Mouse (Mus musculus): ENCODE measurements around the gene Rgs17.
"Not testable (repeated sequence)": the region's sequence is repeated elsewhere in the genome, so short reads cannot be mapped to it uniquely, and the experiment has no call there.

The Rgs17 gene

GRCm38 (mm10) chr10:5922294-5922828, at the start of gene Rgs17:
TSS of gene Rgs17 (minus strand) at chr10:5922400.
- DNase-seq: no peak

- DNase-seq: no peak
Measured at GRCm38 (mm10) chr10:5967655-5968054, 45.5 kb upstream of the Rgs17 start.

GRCm38 (mm10) chr10:5953787-5954186, 31.6 kb upstream of the Rgs17 start:
- DNase-seq: not testable (repeated sequence)

DNA sequence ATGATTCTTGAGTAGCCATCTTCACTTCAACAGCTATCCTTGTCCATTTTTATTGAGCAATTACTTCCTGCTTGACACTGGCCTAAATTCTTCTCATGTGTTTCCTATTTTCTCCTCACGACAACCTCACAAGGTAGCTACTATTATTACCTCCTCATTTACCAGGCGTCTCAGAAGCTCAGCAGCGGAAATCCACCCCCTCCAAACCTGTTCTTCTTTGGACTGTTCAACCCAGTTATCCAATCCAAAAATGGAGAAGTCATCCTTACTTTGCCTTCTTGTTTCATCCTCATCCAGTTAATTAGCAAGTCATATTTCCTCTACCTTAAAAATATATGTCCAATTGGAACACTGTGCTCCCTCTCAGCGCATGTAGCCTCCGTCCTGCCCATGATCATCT, 2.1 kb upstream of the Rgs17 start:
- no peak for DNase-seq

DNA sequence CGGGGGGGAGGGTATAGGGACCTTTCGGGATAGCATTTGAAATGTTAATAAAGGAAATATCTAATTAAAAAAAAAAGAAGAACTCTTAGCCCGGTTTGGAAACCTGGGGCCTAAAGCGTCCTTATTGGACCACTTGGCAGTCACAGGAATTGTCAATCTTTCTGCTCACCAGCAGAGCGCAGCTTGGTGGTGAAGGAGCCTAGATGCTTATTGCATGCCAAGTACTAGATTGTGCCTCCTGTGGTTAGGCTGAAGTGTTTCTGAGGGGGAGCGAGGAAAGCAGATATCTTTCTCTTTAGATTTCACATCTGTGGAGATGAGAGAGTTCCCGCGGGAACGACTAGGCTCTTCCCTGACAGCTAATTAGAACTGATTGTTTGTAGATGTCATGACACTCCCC, 896 bp upstream of the Rgs17 start:
- DNase-seq: no peak

GRCm38 (mm10) chr10:5921771-5922170, 429 bp downstream of the Rgs17 start:
- DNase-seq: no peak

GRCm38 (mm10) chr10:5921031-5921551, 1.1 kb downstream of the Rgs17 start:
- no peak for DNase-seq

DNA sequence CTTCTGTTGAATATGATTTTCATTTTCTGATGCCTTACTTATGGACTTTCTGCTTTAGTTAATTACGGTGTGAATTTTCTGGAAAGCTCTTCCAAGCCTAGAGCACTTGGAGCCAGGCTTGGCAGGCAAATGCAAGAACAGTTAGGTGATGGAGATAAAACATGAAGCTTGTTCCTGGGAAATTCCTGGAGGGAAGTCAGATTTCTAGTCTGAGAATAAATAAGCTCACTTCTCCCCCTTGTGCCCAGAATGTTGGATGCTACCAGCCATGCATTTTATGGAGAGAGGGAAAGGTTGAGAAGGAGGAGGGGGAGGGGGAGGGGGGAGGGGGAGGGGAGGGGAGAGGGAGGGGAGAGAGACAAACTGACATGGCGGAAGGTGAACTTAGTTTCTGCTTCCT, 17.8 kb downstream of the Rgs17 start:
- no peak for DNase-seq

DNA sequence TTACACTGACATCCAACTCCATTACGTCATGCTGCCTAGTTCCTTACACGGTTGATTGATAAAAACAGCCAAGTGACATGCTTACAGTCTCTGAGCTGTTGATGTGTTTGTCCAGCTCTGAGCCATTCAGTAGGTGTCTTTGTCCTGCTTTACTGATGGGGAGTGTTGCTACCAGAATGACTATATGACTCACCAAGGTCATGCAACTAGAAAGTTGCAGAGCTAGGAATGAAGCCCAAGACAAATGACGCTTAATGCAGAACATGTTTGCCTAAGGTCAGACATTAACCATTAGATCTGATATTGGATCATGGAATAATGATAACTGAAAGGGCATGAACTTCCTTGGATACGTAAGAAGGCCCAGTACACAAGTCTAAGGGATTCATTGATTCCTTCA, 20.4 kb downstream of the Rgs17 start:
- no peak for DNase-seq

GRCm38 (mm10) chr10:5900731-5901130, 21.5 kb downstream of the Rgs17 start:
- DNase-seq: no peak

- DNase-seq: no peak
Measured at GRCm38 (mm10) chr10:5877106-5877505, 45.1 kb downstream of the Rgs17 start.

GRCm38 (mm10) chr10:5871081-5871480, 51.1 kb downstream of the Rgs17 start:
- DNase-seq: no peak

DNA sequence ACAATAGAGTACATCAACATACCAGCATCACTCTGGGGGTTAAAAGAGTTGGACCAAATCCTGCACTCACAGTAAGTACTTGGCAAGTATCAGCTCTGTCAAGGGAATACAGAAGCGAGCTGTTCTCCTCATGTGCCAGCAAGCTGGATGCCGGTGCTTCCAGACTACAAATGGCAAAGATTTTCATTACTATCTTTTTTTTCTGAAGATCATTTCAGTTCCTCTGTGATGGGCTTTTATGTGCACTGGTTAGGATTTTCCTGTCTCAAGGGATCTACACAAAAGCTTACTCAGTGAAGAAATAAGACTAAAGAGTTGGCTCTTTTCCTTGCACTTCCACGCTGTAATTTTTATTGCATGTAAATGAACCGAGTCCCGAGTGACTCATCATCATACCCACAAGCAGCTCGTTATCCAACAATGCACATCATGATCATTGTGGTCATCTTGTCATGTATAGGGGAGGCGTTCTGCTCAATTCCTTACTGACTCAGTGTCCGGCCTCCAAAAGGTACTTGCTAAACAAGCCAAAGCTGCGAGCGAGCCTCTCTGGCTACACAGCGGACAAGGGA, 54.1 kb downstream of the Rgs17 start:
- no peak for DNase-seq

GRCm38 (mm10) chr10:5865996-5866395, 56.2 kb downstream of the Rgs17 start:
- DNase-seq: no peak

DNA sequence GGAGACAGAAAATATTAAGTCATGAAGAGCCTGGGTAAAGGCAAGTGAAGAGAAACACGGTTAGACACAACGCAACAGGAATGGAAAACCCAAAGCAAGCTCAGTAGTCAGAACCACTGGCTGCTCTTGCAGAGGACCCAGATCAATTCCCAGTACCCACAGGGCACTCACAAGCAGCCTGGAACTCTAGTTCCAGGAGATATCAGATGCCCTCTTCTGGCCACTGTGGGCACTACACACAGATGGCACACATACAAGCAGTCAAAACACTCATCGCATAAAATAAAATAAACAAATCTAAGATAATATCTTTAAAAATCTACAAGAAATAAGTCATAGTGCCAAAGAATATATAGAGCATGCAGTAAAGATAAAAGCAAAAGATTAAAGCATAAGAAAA, 59.5 kb downstream of the Rgs17 start:
- DNase-seq: no peak

DNA sequence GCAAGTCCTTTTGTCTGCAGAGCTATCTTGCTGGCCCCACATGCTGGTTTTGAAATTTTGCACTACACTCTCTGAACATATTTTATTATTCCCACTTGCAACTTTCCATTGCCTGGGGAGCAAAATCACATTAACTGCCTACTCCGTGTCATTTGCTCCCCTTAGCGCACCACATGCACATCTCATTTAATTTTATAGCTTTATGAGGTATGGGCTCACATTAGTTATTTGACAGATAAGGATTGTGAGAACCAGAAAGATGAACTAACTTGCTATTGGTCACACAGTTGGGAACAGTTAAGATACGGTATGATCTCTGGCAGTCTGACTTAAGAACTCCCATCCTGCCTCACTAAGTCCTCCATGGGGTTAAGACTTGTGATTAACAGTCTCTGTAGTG, 61.4 kb downstream of the Rgs17 start:
- DNase-seq: no peak

GRCm38 (mm10) chr10:5859729-5860128, 62.5 kb downstream of the Rgs17 start:
- no peak for DNase-seq

DNA sequence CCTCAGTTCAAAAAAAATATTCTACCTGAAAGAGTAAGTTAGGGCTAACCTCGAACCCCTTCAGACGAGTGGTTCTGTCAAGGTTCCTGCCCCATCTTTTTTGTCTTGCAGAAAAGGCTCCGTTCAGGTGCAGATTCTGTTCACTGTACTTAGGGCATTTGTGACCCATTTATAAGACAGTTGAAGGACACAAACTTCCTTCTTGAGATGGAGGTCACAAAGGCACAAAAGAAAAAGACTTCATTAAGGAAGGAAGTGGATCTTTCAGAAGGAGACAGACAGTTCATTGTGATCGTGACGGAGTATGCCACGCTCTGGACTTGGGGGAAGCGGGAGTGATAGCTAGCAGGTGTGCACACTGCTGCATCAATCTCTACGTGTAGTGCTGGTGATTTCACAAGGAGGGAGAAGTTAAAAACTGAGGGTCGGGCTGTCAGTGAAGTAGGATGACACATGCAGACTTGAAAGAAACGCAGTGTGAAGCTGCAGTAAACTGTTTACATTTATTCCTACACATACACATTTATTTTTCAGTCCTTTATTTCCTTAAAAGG, 64.1 kb downstream of the Rgs17 start:
- DNase-seq: no peak

DNA sequence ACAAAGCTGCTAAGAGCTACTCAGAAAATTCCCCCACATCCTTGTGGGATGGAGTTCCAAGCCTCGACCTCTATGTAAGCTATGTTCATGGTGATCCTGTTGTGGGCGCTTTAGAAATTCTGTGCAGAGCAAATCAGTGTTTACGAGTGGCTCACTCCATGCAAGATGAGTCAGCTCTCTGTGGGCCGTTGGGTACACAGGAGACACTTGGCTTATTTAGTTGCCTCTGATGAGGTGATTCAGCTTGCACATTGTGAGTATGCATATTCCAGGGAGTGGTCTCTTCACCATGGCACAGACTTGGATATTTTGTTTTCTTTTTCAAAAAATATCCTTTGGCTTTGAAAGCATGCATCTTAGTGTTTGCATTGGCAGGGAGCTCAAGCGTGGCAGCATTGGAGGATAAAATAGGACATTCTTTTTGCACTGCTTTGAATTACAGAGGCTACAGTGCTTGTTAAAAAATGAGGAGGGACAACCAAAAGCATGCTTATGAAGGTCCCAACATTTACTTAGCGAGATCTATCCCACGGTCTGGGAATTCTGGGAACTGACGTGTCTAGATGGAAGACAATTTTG, 68.8 kb downstream of the Rgs17 start:
- no peak for DNase-seq

GRCm38 (mm10) chr10:5846939-5847338, 75.3 kb downstream of the Rgs17 start:
- DNase-seq: no peak

DNA sequence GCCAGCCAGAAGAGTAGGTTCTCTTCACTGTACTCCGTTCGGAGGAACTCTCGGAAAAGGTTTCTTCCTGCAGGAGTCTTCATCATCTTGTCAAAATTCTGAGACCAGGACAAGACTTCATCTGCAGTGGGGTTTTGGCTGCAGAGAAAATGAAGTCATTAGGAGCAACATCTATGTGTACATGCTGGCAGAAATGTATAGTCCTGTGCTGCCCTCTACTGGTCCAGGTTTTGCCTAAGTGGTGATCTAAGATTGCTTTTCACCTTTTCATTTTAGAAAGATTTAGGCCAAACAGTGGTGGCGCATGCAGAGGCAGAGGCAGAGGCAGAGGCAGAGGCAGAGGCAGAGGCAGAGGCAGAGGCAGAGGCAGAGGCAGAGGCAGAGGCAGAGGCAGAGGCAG, 80.8 kb downstream of the Rgs17 start:
- DNase-seq: peak; percentile 17 to 42

- DNase-seq: no peak
Measured at GRCm38 (mm10) chr10:5826336-5827025, 95.7 kb downstream of the Rgs17 start.

GRCm38 (mm10) chr10:5824779-5825178, 97.4 kb downstream of the Rgs17 start:
- peak; percentile 26 to 65 for DNase-seq
